Mouse (Mus musculus): ENCODE measurements around the gene G3bp2. TPM values are rescaled to one million over a fixed set of nuclear protein-coding genes. Genes with fewer than 3 reads are reported as not detected.
A peak's percentile ranks its signal among the peaks of the same experiment; 100 is the strongest.
"Not testable (repeated sequence)": the region's sequence is repeated elsewhere in the genome, so short reads cannot be mapped to it uniquely, and the experiment has no call there.

G3bp2 gene
- 162 and 195 TPM in 2 replicates for polyA plus RNA-seq (2015; fragmentation: Nextera tagmentation; extraction: Ambion mirVana)

GRCm38 (mm10) chr5:92083417-92084038, at the start of gene G3bp2:
G3bp2 (minus strand) TSS chr5:92083719.
- Histone ChIP-seq H3K4me1 (replicated peaks) (peaks cover 12% of the 10 kb centered on the region; the same call in 1 of the 2 replicates), H3K9me3 (no peaks in the 10 kb centered on the region), H3K27me3 (replicated peaks) (no peaks in the 10 kb centered on the region), H3K27ac (peak within 1 kb of the TSS; percentile 99), H3K36me3 (no peaks in the 10 kb centered on the region), H3K4me3 (replicated peaks) (peak within 1 kb of the TSS; percentile 99), H3K4me2 (replicated peaks) (peak within 1 kb of the TSS; percentile 66), H3K9ac (peak within 1 kb of the TSS; percentile 96)
- ATAC-seq: peak; percentile 99
- under 1% methylated on average over 65 of the region's 65 CpGs for WGBS

DNA sequence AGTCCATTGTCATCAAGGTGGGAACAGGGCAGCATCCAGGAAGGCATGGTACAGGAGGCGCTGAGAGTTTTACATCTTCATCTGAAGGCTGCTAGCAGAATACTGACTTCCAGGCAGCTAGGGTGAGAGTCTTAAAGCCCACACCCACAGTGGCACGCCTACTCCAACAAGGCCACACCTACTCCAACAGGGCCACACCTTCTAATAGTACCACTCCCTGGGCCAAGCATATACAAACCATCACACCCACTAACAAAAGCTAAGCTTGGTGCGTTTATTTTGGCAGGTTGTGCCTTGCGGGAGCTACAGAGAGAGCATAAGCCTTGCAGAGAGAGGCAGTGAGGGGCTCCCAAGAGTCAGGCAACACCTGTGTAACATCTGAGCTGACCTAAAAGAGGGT, 49.5 kb upstream of the G3bp2 start:
- H3K27me3 ChIP-seq (replicated peaks); ATAC-seq; H3K9ac ChIP-seq; H3K27ac ChIP-seq; H3K9me3 ChIP-seq; H3K4me2 ChIP-seq (replicated peaks); H3K4me3 ChIP-seq (replicated peaks); H3K36me3 ChIP-seq: not testable (repeated sequence)
- peaks cover 12% of the 10 kb centered on the region for H3K4me1 ChIP-seq (replicated peaks)
- 62% methylated on average over 4 of the region's 4 CpGs for WGBS

DNA sequence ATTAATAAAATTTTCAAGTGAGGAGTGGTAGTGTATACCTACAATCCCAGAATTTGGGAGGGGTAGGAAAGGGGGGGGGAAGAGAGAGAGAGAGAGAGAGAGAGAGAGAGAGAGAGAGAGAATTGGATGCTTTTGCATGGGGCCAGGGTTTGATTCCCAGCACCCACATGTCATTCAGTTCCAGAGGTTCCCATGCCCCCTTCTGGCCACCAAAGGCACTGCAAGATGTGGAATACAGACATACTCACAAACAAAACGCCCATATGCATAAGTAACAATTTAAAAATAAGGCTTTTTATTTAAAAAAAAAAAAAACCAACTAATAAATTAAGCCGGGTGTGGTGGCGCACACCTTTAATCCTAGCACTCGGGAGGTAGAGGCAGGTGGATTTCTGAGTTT, 48.6 kb upstream of the G3bp2 start:
- Histone ChIP-seq H3K4me2 (replicated peaks) (no peak overlapping the region), H3K27ac (no peak overlapping the region), H3K9me3 (no peaks in the 10 kb centered on the region), H3K4me1 (replicated peaks) (peaks cover 15% of the 10 kb centered on the region), H3K9ac (no peak overlapping the region), H3K4me3 (replicated peaks) (no peak overlapping the region), H3K36me3 (no peaks in the 10 kb centered on the region), H3K27me3 (replicated peaks) (no peaks in the 10 kb centered on the region)
- ATAC-seq: no peak
- 98% methylated on average over 4 of the region's 4 CpGs for WGBS

GRCm38 (mm10) chr5:92130040-92130682, 46.6 kb upstream of the G3bp2 start:
- WGBS: 91% methylated on average over 6 of the region's 6 CpGs
- no peak overlapping the region for H3K4me2 ChIP-seq (replicated peaks)
- no peak overlapping the region for H3K9ac ChIP-seq
- H3K27ac ChIP-seq: no peak overlapping the region
- H3K4me1 ChIP-seq (replicated peaks): peaks cover 10% of the 10 kb centered on the region; the same call in 1 of the 2 replicates
- H3K9me3 ChIP-seq: no peaks in the 10 kb centered on the region
- no peak overlapping the region for H3K4me3 ChIP-seq (replicated peaks)
- no peaks in the 10 kb centered on the region for H3K36me3 ChIP-seq
- no peak for ATAC-seq
- no peaks in the 10 kb centered on the region for H3K27me3 ChIP-seq (replicated peaks)

- H3K4me3 ChIP-seq (replicated peaks): no peak overlapping the region
- H3K4me1 ChIP-seq (replicated peaks): peaks cover 10% of the 10 kb centered on the region; the same call in 1 of the 2 replicates
- 0 out of 2 replicates have a peak, but pooled peaks have one; percentile 7 for ATAC-seq
- H3K36me3 ChIP-seq: no peaks in the 10 kb centered on the region
- no peaks in the 10 kb centered on the region for H3K9me3 ChIP-seq
- no peak overlapping the region for H3K9ac ChIP-seq
- no peak overlapping the region for H3K4me2 ChIP-seq (replicated peaks)
- no peaks in the 10 kb centered on the region for H3K27me3 ChIP-seq (replicated peaks)
- 90% methylated on average over 1 of the region's 1 CpGs for WGBS
- H3K27ac ChIP-seq: no peak overlapping the region
Measured at GRCm38 (mm10) chr5:92129321-92129768, 45.8 kb upstream of the G3bp2 start.

GRCm38 (mm10) chr5:92128570-92128969, 45.1 kb upstream of the G3bp2 start:
- no peak overlapping the region for H3K27ac ChIP-seq
- WGBS: 26% methylated on average over 8 of the region's 8 CpGs

DNA sequence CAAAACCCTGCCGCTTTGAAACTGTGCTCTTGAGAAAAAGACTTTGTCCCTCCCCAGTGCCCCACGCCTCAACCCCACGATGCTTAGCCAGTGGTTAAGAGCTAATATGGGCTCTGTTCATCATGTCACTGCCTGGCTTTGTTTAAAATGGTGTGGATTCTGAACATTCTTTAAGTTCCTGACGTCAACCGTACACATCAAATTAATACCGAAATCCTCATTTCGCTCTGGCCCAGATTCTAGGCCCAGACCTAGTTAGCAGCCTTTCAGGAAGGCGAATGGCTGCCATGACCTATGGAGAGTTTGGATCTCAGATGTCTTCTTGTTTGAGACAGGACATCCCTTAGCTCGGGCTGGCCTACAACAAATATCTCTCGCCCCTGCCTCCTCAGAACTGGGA, 44.2 kb upstream of the G3bp2 start:
- Histone ChIP-seq H3K4me1 (replicated peaks) (peaks cover 10% of the 10 kb centered on the region; the same call in 1 of the 2 replicates), H3K27ac (no peak overlapping the region), H3K4me3 (replicated peaks) (no peak overlapping the region), H3K36me3 (no peaks in the 10 kb centered on the region), H3K4me2 (replicated peaks) (no peak overlapping the region), H3K27me3 (replicated peaks) (no peaks in the 10 kb centered on the region), H3K9ac (no peak overlapping the region), H3K9me3 (no peaks in the 10 kb centered on the region)
- 0 out of 2 replicates have a peak, but pooled peaks have one; percentile 8 for ATAC-seq
- 69% methylated on average over 10 of the region's 10 CpGs for WGBS

More at GRCm38 (mm10) chr5:92128570-92128969, 45.1 kb upstream of the G3bp2 start:
- Histone ChIP-seq H3K9ac (no peak overlapping the region), H3K4me1 (replicated peaks) (peaks cover 10% of the 10 kb centered on the region; the same call in 1 of the 2 replicates), H3K27me3 (replicated peaks) (no peaks in the 10 kb centered on the region), H3K36me3 (no peaks in the 10 kb centered on the region), H3K4me2 (replicated peaks) (no peak overlapping the region), H3K9me3 (no peaks in the 10 kb centered on the region), H3K4me3 (replicated peaks) (no peak overlapping the region)
- peak; percentile 91 for ATAC-seq

DNA sequence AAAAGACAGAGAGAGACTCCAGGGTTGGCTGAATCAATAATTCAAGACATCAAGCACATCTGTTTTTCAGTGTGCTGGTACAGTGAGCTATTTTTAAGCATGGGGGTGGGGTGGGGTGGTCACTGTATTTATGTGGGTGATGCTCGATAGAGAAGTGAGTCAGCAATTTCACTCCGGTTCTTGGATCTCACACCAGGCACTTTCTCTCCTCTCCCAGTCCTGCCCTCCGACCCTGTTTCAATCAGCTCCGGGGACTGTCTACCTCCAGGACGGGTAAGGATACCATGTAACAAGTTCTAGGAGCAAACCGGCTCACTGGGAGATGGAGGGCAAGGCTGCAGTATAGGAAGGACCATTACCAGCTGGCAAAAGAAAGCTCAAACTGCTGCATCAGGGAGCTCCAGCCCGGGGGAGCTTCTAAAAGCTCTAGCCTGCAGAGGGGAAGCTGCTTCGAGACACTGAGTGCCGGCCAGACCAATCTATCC, 43.7 kb upstream of the G3bp2 start:
- peak; percentile 39; the same call in 1 of the 2 replicates for ATAC-seq
- Histone ChIP-seq H3K4me2 (replicated peaks) (no peak overlapping the region), H3K27ac (peak overlapping the region; percentile 69)

GRCm38 (mm10) chr5:92125446-92125845, 41.9 kb upstream of the G3bp2 start:
- no peak for ATAC-seq
- no peak overlapping the region for H3K4me3 ChIP-seq (replicated peaks)
- no peak overlapping the region for H3K27ac ChIP-seq
- H3K9ac ChIP-seq: no peak overlapping the region
- WGBS: 89% methylated on average over 3 of the region's 3 CpGs
- H3K27me3 ChIP-seq (replicated peaks): no peaks in the 10 kb centered on the region
- H3K4me1 ChIP-seq (replicated peaks): peaks cover 10% of the 10 kb centered on the region; the same call in 1 of the 2 replicates
- H3K4me2 ChIP-seq (replicated peaks): no peak overlapping the region
- H3K36me3 ChIP-seq: no peaks in the 10 kb centered on the region
- no peaks in the 10 kb centered on the region for H3K9me3 ChIP-seq

More for the DNA sequence above, 43.7 kb upstream of the G3bp2 start:
- Histone ChIP-seq H3K27me3 (replicated peaks) (no peaks in the 10 kb centered on the region), H3K36me3 (no peaks in the 10 kb centered on the region), H3K4me3 (replicated peaks) (no peak overlapping the region), H3K9ac (0 out of 2 replicates have a peak overlapping the region, but pooled peaks have one; percentile 8), H3K4me1 (replicated peaks) (peaks cover 10% of the 10 kb centered on the region; the same call in 1 of the 2 replicates), H3K9me3 (no peaks in the 10 kb centered on the region)
- 48% methylated on average over 9 of the region's 9 CpGs for WGBS

DNA sequence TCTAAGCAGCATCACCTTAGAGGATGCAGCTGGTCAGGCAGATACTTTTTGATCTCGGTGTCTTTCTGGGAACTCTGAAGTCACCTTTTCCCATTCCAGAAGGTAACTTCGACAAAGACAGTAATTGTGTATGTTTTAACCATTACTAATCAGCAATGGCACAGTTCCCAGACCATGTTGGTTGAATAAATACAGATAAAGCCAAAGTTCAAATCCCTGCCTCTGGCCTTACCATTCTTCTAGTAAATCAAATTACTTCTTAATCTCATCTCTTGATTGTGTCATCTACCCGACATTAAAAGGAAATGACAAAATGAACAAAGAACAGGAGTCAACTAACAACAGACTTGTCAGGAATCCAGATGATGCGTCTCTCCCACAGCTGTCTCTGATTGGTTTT, 38.1 kb upstream of the G3bp2 start:
- H3K4me2 ChIP-seq (replicated peaks): no peak overlapping the region
- no peaks in the 10 kb centered on the region for H3K4me1 ChIP-seq (replicated peaks)
- H3K9me3 ChIP-seq: no peaks in the 10 kb centered on the region
- WGBS: 80% methylated on average over 4 of the region's 4 CpGs
- no peaks in the 10 kb centered on the region for H3K27me3 ChIP-seq (replicated peaks)
- no peak for ATAC-seq
- H3K27ac ChIP-seq: no peak overlapping the region
- H3K9ac ChIP-seq: no peak overlapping the region
- no peaks in the 10 kb centered on the region for H3K36me3 ChIP-seq
- H3K4me3 ChIP-seq (replicated peaks): no peak overlapping the region

DNA sequence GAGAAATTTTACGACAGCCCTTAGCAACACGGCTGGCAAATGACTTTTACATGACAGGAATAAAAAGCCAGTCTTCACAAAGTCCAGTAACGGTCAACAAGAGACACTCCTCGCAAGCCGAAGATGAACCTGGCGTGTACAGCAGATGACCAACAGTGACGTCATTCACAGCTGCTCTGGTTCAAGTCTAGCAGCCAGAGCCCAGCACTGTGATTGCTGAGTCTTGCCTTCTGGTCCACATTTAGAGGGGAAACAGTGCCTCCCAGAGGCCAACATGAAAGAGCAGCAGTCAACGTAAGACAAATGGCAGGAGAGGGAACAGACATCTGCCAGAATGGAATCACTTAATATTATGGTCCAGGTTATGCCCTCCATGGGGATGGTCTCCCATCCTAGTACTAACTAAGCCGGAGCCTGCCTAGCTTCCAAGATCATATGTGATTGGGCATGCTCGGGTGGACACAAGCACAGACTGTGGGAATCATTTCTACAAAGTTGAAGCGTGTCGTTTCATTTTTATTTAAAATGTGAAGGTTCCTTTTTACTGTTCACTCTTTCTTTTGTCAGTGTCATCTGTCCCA, 34.4 kb upstream of the G3bp2 start:
- H3K27ac ChIP-seq: no peak overlapping the region
- WGBS: 46% methylated on average over 12 of the region's 12 CpGs
- no peaks in the 10 kb centered on the region for H3K27me3 ChIP-seq (replicated peaks)
- ATAC-seq: peak; percentile 84
- H3K9ac ChIP-seq: no peak overlapping the region
- H3K4me2 ChIP-seq (replicated peaks): no peak overlapping the region
- H3K9me3 ChIP-seq: no peaks in the 10 kb centered on the region
- H3K4me1 ChIP-seq (replicated peaks): no peaks in the 10 kb centered on the region
- no peaks in the 10 kb centered on the region for H3K36me3 ChIP-seq
- H3K4me3 ChIP-seq (replicated peaks): no peak overlapping the region

DNA sequence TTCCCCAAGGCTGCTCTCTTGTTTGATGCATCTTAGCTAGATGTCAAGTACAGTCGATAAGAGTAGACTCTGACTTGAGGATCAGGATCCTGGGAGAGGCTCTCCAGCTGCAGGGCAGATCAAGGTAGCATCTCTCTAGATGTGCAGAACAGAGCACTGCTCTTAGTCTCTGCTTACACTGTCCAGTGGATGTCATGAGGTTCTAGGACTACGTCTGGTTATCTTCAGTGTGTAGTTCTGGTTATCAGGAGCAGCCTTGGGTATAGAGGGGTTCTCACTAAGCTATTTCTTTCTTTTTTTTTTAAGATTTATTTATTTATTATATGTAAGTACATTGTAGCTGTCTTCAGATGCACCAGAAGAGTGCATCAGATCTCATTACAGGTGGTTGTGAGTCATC, 31.4 kb upstream of the G3bp2 start:
- H3K9me3 ChIP-seq: no peaks in the 10 kb centered on the region

More for the DNA sequence above, 31.4 kb upstream of the G3bp2 start:
- H3K27ac ChIP-seq: no peak overlapping the region
- 0 out of 2 replicates have a peak, but pooled peaks cover 5% of the 10 kb centered on the region for H3K4me1 ChIP-seq (replicated peaks)
- no peak for ATAC-seq
- no peak overlapping the region for H3K4me3 ChIP-seq (replicated peaks)
- WGBS: 88% methylated on average over 2 of the region's 2 CpGs
- no peaks in the 10 kb centered on the region for H3K27me3 ChIP-seq (replicated peaks)
- H3K9ac ChIP-seq: no peak overlapping the region
- H3K4me2 ChIP-seq (replicated peaks): no peak overlapping the region
- no peaks in the 10 kb centered on the region for H3K36me3 ChIP-seq

All from intestine, embryonic 15.5 days (tissue).